Mouse (Mus musculus): ENCODE measurements around the gene Camsap2. TPM values are rescaled to one million over a fixed set of nuclear protein-coding genes. Genes with fewer than 3 reads are reported as not detected.

Camsap2 gene
- polyA plus RNA-seq, 1 experiment from 2014 or later, result 36.8 TPM

DNA sequence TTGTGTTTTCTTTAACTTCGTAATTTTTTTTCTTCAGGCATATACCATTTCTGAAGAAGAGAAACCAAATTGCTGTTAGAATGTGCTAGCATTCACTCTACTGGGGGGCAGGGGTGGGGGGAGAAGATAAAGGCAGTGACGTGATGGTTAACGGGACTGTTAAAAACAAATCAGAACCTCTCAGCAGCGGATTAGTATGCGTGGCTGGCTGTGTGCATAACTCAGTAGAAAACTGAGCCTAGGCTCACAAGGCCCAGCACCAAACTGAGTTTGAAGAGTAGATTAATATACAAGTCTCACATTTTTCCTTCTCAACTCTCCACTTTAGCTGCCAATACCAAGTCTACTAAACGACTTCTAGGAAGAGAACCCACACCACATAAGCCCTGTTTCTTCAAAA lies 17.1 kb upstream of the Camsap2 start:
- ChIA-PET CTCF (no interaction called here), POLR2A (interaction anchor here (0.6 kb wide), 3 partner anchors 19 to 328 kb away, joined by 3 to 7 read pairs (median 4); no protein-coding TSS in a partner anchor)
- in situ Hi-C loops (cut with MboI; ENCODE audit: low pct_unique_long_range_greater_than_20kb), result no loop called here
- no peaks in the 10 kb centered on the region for H3K27me3 ChIP-seq
- ATAC-seq, result no peak
- no peak for TF ChIP-seq CTCF (IDR thresholded peaks at IDR 0.05)
- DNase-seq (ENCODE audit: low read depth, low spot score), result no peak

DNA sequence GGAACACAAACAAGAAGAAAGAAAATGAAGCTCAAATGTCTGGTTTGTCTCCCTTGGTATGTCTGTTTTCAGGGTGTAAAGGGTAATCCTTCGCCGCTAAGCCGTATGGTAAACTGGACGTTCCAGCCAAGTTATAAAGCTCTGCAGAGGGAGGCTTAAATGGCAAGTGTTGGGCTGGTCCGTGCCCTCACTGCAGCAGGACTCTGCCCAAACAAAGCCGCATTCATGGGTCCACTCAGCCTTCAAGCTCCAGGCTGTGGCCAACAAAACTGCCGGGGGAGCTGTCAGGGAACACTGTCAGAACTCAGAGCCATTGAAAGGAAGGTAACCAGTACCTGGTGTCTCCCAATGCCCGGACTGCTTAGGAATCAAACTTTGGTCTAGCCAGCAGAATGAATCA lies 16.7 kb upstream of the Camsap2 start:
- in situ Hi-C loops (cut with MboI; ENCODE audit: low pct_unique_long_range_greater_than_20kb), result no loop called here
- no peak for TF ChIP-seq CTCF (IDR thresholded peaks at IDR 0.05)
- H3K27me3 ChIP-seq, result no peaks in the 10 kb centered on the region
- ATAC-seq, result no peak
- ChIA-PET CTCF (interaction anchor here (1.6 kb wide), 1 partner anchor 21 kb away, joined by 3 read pairs; no protein-coding TSS in a partner anchor), POLR2A (interaction anchor here (0.6 kb wide), 3 partner anchors 19 to 327 kb away, joined by 3 to 7 read pairs (median 4); no protein-coding TSS in a partner anchor)
- DNase-seq (ENCODE audit: low read depth, low spot score), result no peak

DNA sequence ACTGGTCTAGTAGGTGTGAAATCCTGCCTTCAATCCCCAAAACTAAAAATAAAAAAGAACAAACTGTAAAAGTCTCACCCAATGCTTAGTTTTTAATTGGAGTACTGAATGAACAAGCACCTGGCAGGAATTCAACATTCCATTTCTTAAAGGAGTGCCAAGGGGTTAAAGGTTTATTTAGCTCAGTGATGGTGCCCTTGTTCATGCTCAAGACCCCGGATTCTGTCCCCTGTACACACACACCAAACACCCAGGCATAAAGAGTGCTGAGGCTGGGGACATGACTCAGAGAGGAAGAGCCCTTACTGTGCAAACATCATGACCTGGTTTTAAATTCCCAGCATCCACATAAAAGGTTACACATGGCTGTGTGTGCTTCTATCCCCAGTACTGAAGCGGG lies 15.5 kb upstream of the Camsap2 start:
- DNase-seq (ENCODE audit: low read depth, low spot score), result no peak
- ChIA-PET POLR2A (no interaction called here), CTCF (interaction anchor here (1.0 to 1.6 kb wide), 2 partner anchors 20 to 66 kb away, joined by 3 read pairs; no protein-coding TSS in a partner anchor)
- peaks cover 3% of the 10 kb centered on the region for H3K27me3 ChIP-seq
- TF ChIP-seq CTCF (IDR thresholded peaks at IDR 0.05), result no peak
- no peak for ATAC-seq
- in situ Hi-C loops (cut with MboI; ENCODE audit: low pct_unique_long_range_greater_than_20kb), result no loop called here

- in situ Hi-C loops (cut with MboI; ENCODE audit: low pct_unique_long_range_greater_than_20kb), result no loop called here
- no peak for TF ChIP-seq CTCF (IDR thresholded peaks at IDR 0.05)
- ChIA-PET POLR2A (no interaction called here), CTCF (interaction anchor here (1.6 kb wide), 1 partner anchor 20 kb away, joined by 3 read pairs; no protein-coding TSS in a partner anchor)
- ATAC-seq (no peak), DNase-seq (ENCODE audit: low read depth, low spot score) (no peak)
- peaks cover 5% of the 10 kb centered on the region for H3K27me3 ChIP-seq
These were observed 15.0 kb upstream of the Camsap2 start for GRCm38 (mm10) chr1:136360909-136361308.

GRCm38 (mm10) chr1:136358841-136359360 lies 13.0 kb upstream of the Camsap2 start:
- in situ Hi-C loops (cut with MboI; ENCODE audit: low pct_unique_long_range_greater_than_20kb), result no loop called here
- no peak for TF ChIP-seq CTCF (IDR thresholded peaks at IDR 0.05)
- no peak for DNase-seq (ENCODE audit: low read depth, low spot score)
- POLR2A ChIA-PET, result no interaction called here
- peaks cover 25% of the 10 kb centered on the region for H3K27me3 ChIP-seq
- CTCF ChIA-PET, result no interaction called here
- ATAC-seq, result peak; percentile 21

DNA sequence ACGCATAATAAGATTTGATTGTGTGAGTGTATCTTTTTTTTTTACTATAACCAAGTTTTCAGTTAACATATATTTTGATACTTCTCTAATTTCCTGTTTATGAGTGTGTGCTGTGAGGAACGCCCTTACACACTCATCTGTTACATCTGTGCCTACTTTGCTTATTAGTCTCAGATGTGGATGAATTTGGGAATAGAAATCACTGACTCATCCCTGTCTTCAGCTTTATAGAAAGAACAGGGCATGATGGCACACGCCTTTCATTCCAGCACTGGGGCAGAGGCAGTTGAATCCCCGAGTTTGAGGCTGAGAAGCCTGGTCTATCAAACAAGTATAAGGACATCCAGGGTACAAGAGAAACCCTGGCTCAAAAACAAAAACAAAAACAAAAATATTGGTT lies 9.7 kb upstream of the Camsap2 start:
- ATAC-seq (no peak), DNase-seq (ENCODE audit: low read depth, low spot score) (no peak)
- in situ Hi-C loops (cut with MboI; ENCODE audit: low pct_unique_long_range_greater_than_20kb), result no loop called here
- CTCF ChIA-PET, result no interaction called here
- POLR2A ChIA-PET, result interaction anchor here (0.6 kb wide), 1 partner anchor 81 kb away, joined by 4 read pairs; no protein-coding TSS in a partner anchor
- no peak for TF ChIP-seq CTCF (IDR thresholded peaks at IDR 0.05)
- H3K27me3 ChIP-seq, result peaks cover 43% of the 10 kb centered on the region

DNA sequence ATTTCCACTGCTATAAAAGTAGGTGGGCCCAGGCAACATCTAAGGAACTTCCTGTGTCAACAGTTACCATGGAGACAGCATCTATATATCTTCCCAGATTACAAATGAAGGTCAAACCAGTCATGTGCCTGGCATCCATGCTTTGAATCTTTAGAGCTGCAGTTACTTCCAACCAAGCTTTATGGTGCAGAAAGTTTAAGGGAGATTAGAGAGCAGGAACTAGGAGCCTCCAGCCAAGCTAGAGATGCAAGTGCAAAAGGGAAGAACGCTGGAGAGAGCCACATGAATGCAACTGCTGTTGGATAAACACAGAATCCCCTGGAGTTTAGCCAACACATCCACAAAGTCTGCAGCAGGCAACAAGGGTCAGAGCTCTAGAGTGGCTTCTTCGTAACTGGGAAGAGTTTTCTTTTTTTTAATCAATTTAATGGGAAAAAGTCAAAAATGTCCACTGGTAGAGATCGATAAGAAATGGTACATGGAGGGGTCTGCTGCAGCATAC lies 4.8 kb upstream of the Camsap2 start:
- POLR2A ChIA-PET, result no interaction called here
- ATAC-seq (no peak), DNase-seq (ENCODE audit: low read depth, low spot score) (no peak)
- no peak for TF ChIP-seq CTCF (IDR thresholded peaks at IDR 0.05)
- CTCF ChIA-PET, result no interaction called here
- H3K27me3 ChIP-seq, result peaks cover 36% of the 10 kb centered on the region
- in situ Hi-C loops (cut with MboI; ENCODE audit: low pct_unique_long_range_greater_than_20kb), result no loop called here

- in situ Hi-C loops (cut with MboI; ENCODE audit: low pct_unique_long_range_greater_than_20kb), result loop anchor here (5.0 kb wide), 1 partner anchor 64 kb away; no protein-coding TSS in a partner anchor
- H3K27me3 ChIP-seq, result peaks cover 12% of the 10 kb centered on the region
- POLR2A ChIA-PET, result interaction anchor here (0.9 kb wide), 1 partner anchor 53 kb away, joined by 3 read pairs; no protein-coding TSS in a partner anchor
- CTCF ChIA-PET, result interaction anchor here (0.6 to 1.2 kb wide), 2 partner anchors 21 to 41 kb away, joined by 3 read pairs; no protein-coding TSS in a partner anchor
- no peak for ATAC-seq
- TF ChIP-seq CTCF (IDR thresholded peaks at IDR 0.05), result no peak
- DNase-seq (ENCODE audit: low read depth, low spot score), result no peak
These were observed 2.2 kb upstream of the Camsap2 start for GRCm38 (mm10) chr1:136348137-136348536.

GRCm38 (mm10) chr1:136347140-136347539 lies 1.2 kb upstream of the Camsap2 start:
- ChIA-PET POLR2A (interaction anchor here (2.2 kb wide), 1 partner anchor 68 kb away, joined by 7 read pairs; the partner anchor contains the start of gene Ddx59), CTCF (no interaction called here)
- TF ChIP-seq CTCF (IDR thresholded peaks at IDR 0.05), result no peak
- ATAC-seq (no peak), DNase-seq (ENCODE audit: low read depth, low spot score) (no peak)
- H3K27me3 ChIP-seq, result peaks cover 3% of the 10 kb centered on the region
- in situ Hi-C loops (cut with MboI; ENCODE audit: low pct_unique_long_range_greater_than_20kb), result loop anchor here (5.0 kb wide), 1 partner anchor 65 kb away; no protein-coding TSS in a partner anchor

GRCm38 (mm10) chr1:136346373-136347035 lies 600 bp upstream of the Camsap2 start:
- no peak for TF ChIP-seq CTCF (IDR thresholded peaks at IDR 0.05)
- ATAC-seq (no peak), DNase-seq (ENCODE audit: low read depth, low spot score) (no peak)
- POLR2A ChIA-PET, result interaction anchor here (2.2 kb wide), 1 partner anchor 69 kb away, joined by 7 read pairs; the partner anchor contains the start of gene Ddx59
- CTCF ChIA-PET, result no interaction called here
- in situ Hi-C loops (cut with MboI; ENCODE audit: low pct_unique_long_range_greater_than_20kb), result loop anchor here (5.0 kb wide), 1 partner anchor 66 kb away; no protein-coding TSS in a partner anchor
- no peaks in the 10 kb centered on the region for H3K27me3 ChIP-seq

All from Patski (cell line).